10 mouse cellular contexts compared by ENCODE assay signal in the genomic region with DNA sequence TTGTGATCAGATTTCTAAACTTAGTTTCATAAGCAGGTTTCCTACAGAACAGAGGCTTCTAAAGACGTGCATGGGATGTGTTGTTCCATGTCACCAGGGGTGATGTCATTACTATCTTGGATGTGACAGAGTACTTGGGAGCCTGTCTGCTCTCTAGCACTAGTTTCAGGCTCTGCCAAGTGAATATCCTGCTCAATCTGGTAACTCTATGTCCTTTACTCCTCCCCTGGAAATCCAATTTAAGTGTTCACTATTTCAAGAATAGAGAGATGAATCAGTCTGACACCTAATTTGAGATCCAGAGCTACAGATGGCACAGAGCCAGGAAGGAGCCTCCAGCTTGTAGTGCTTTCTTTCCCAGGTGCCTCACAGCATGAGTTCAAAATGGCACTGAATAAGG. TPM values are rescaled to one million over a fixed set of nuclear protein-coding genes. Genes with fewer than 3 reads are reported as not detected.
DNase-seq lines count a peak whose midpoint lies in the region; ATAC-seq lines count a peak whose summit lies in the region.
"Had no signal": no experiment of that assay in that cellular context is flagged by ENCODE, and none has a peak within 500 bp of the region (broad histone marks: within the 10 kb centered on the region; RNA-seq: fewer than 3 reads in every experiment).

No protein-coding gene starts in this region.

- WGBS in hindbrain, embryonic 11.5 days = 79% methylated on average over 1 of the region's 1 CpGs

- H3K27me3 ChIP-seq in hindbrain, embryonic 11.5 days (ENCODE audit: control insufficient read depth, insufficient read depth, low read length) = no peaks in the 10 kb centered on the region
- H3K27me3 ChIP-seq: neural tube, embryonic 12.5 days had no signal

- no peaks in the 10 kb centered on the region for H3K36me3 ChIP-seq in hindbrain, embryonic 11.5 days (ENCODE audit: control insufficient read depth, insufficient read depth, low read length)

- no peaks in the 10 kb centered on the region for H3K4me1 ChIP-seq in hindbrain, embryonic 11.5 days (replicated peaks; ENCODE audit: control insufficient read depth, insufficient read depth, low read length)
- H3K4me1 ChIP-seq: neural tube, embryonic 12.5 days had no signal

- peak; percentile 36 for DNase-seq in cerebellum, adult 11 months
- peak; percentile 25 for DNase-seq in NIH3T3 (ENCODE audit: low read depth)
- DNase-seq in frontal cortex, postnatal 25 days (ENCODE audit: low spot score in 2 of 2) = peak; percentile 17 to 36
- DNase-seq in left cerebral cortex, adult 18-20 months (ENCODE audit: low spot score in 2 of 2) = peak; percentile 33 to 43
- no peak for DNase-seq in thymus, postnatal 36 days
- DNase-seq in hindbrain, embryonic 11.5 days (ENCODE audit: low spot score) = no peak
- DNase-seq: kidney, adult 11 months had no signal

- H3K9ac ChIP-seq in hindbrain, embryonic 11.5 days (ENCODE audit: low read depth, low read length) = no peak overlapping the region
- H3K9ac ChIP-seq: neural tube, embryonic 12.5 days had no signal

- H3K9me3 ChIP-seq in hindbrain, embryonic 11.5 days (ENCODE audit: control insufficient read depth, low read length) = no peaks in the 10 kb centered on the region
- H3K9me3 ChIP-seq: neural tube, embryonic 12.5 days had no signal

- H3K4me2 ChIP-seq in hindbrain, embryonic 11.5 days (replicated peaks; ENCODE audit: low read depth, low read length) = no peak overlapping the region
- H3K4me2 ChIP-seq: neural tube, embryonic 12.5 days had no signal

- no peak overlapping the region for H3K4me3 ChIP-seq in hindbrain, embryonic 11.5 days (ENCODE audit: low read depth, low read length)
- H3K4me3 ChIP-seq: neural tube, embryonic 12.5 days had no signal

- no peak overlapping the region for H3K27ac ChIP-seq in hindbrain, embryonic 11.5 days (ENCODE audit: low read depth, low read length)
- H3K27ac ChIP-seq: neural tube, embryonic 12.5 days had no signal

- ATAC-seq in cerebellum, adult (ENCODE audit: insufficient number of reproducible peaks, low FRiP score, low TSS enrichment) = no peak
- ATAC-seq in hindbrain, embryonic 11.5 days (ENCODE audit: low FRiP score) = no peak
- no peak for ATAC-seq in granulocyte monocyte progenitor cell, adult 5-6 weeks (replicated peaks; ENCODE audit: poor library complexity, severe bottlenecking)

RNA-seq across cellular contexts. Expression of a gene that starts 35.6 kb away (rescaled TPM):
- total RNA-seq in left cerebral cortex, adult 18-20 months (2021) = 10 to 100 TPM; 22.5 to 23.8 TPM
- 79.8 and 87.2 TPM in 2 replicates for polyA plus RNA-seq in hindbrain, embryonic 11.5 days (2014; fragmentation: Nextera tagmentation; extraction: Ambion mirVana)
- 13.5 and 19.1 TPM in 2 replicates for total RNA-seq in granulocyte monocyte progenitor cell, adult 5-6 weeks (2014; fragmentation: Nextera tagmentation)
- 19.7 and 20.1 TPM in 2 replicates for total RNA-seq in granulocyte monocyte progenitor cell, adult 5-6 weeks (2017)

RNA-seq across cellular contexts. Expression of a gene that starts 41.8 kb away (rescaled TPM):
- total RNA-seq in left cerebral cortex, adult 18-20 months (2021) = 100 to 1,000 TPM; 114 to 120 TPM
- 46.5 and 61.7 TPM in 2 replicates for polyA plus RNA-seq in hindbrain, embryonic 11.5 days (2014; fragmentation: Nextera tagmentation; extraction: Ambion mirVana)
- total RNA-seq in granulocyte monocyte progenitor cell, adult 5-6 weeks (2014; fragmentation: Nextera tagmentation) = 32.4 and 33.0 TPM in 2 replicates
- 34.7 and 39.4 TPM in 2 replicates for total RNA-seq in granulocyte monocyte progenitor cell, adult 5-6 weeks (2017)

RNA-seq across cellular contexts. Expression of a gene that starts 54.7 kb away (rescaled TPM):
- 10 to 100 TPM; 27.3 to 38.0 TPM for total RNA-seq in left cerebral cortex, adult 18-20 months (2021)
- 31.1 and 33.1 TPM in 2 replicates for polyA plus RNA-seq in hindbrain, embryonic 11.5 days (2014; fragmentation: Nextera tagmentation; extraction: Ambion mirVana)
- 60.4 and 63.2 TPM in 2 replicates for total RNA-seq in granulocyte monocyte progenitor cell, adult 5-6 weeks (2014; fragmentation: Nextera tagmentation)
- total RNA-seq in granulocyte monocyte progenitor cell, adult 5-6 weeks (2017) = 54.4 and 66.4 TPM in 2 replicates

Comparison
In these comparisons a context has a peak if more than half of its experiments do, and no peak if none do; other contexts are left out.
1. DNase-seq: peak in cerebellum, adult 11 months (single experiment), NIH3T3 (single experiment), frontal cortex, postnatal 25 days (2 of 2) and left cerebral cortex, adult 18-20 months (2 of 2); none in thymus, postnatal 36 days (0 of 2) and hindbrain, embryonic 11.5 days (single experiment).